Mouse (Mus musculus) layer of hippocampus, adult 9-11 months (tissue): ENCODE data around the gene Ift81.
"Not testable (repeated sequence)": the region's sequence is repeated elsewhere in the genome, so short reads cannot be mapped to it uniquely, and the experiment has no call there.

Experiments
- DNase-seq: peaks from one replicate; pipeline ENCODE4 v3.0.0; 2022

Ift81 gene

GRCm38 (mm10) chr5:122613908-122614732 lies at the start of gene Ift81:
Gene Ift81 (minus strand): TSS chr5:122614518.
- peak; percentile 94 for DNase-seq

- DNase-seq: no peak
Observed at GRCm38 (mm10) chr5:122662501-122662900, 48.2 kb upstream of the Ift81 start.

- DNase-seq: no peak
Observed at GRCm38 (mm10) chr5:122656808-122657207, 42.5 kb upstream of the Ift81 start.

- DNase-seq: no peak
Observed at GRCm38 (mm10) chr5:122654268-122654573, 39.9 kb upstream of the Ift81 start.

- DNase-seq: no peak
Observed at GRCm38 (mm10) chr5:122653446-122654267, 39.3 kb upstream of the Ift81 start.

GRCm38 (mm10) chr5:122653112-122653445 lies 38.8 kb upstream of the Ift81 start:
- no peak for DNase-seq

GRCm38 (mm10) chr5:122652506-122652905 lies 38.2 kb upstream of the Ift81 start:
- DNase-seq: no peak

- no peak for DNase-seq
Observed at GRCm38 (mm10) chr5:122650100-122650499, 35.8 kb upstream of the Ift81 start.

- DNase-seq: peak; percentile 65
Observed at GRCm38 (mm10) chr5:122649264-122649663, 34.9 kb upstream of the Ift81 start.

GRCm38 (mm10) chr5:122647952-122648374 lies 33.6 kb upstream of the Ift81 start:
- not testable (repeated sequence) for DNase-seq

- DNase-seq: no peak
Observed at GRCm38 (mm10) chr5:122647256-122647924, 33.1 kb upstream of the Ift81 start.

- DNase-seq: no peak
Observed at GRCm38 (mm10) chr5:122646050-122646449, 31.7 kb upstream of the Ift81 start.

- DNase-seq: no peak
Observed at GRCm38 (mm10) chr5:122645290-122645689, 31.0 kb upstream of the Ift81 start.

- DNase-seq: peak; percentile 76
Observed at GRCm38 (mm10) chr5:122644111-122644607, 29.8 kb upstream of the Ift81 start.

- DNase-seq: peak; percentile 87
Observed at GRCm38 (mm10) chr5:122643701-122644100, 29.4 kb upstream of the Ift81 start, which contains the start of gene P2rx7. Gene P2rx7 (plus strand): TSS chr5:122643911.

- DNase-seq: no peak
Observed at GRCm38 (mm10) chr5:122639986-122640385, 25.7 kb upstream of the Ift81 start.

- DNase-seq: peak; percentile 43
Observed at GRCm38 (mm10) chr5:122639517-122639916, 25.2 kb upstream of the Ift81 start.

GRCm38 (mm10) chr5:122638296-122638695 lies 24.0 kb upstream of the Ift81 start:
- no peak for DNase-seq

GRCm38 (mm10) chr5:122636958-122637357 lies 22.6 kb upstream of the Ift81 start:
- DNase-seq: no peak

- no peak for DNase-seq
Observed at GRCm38 (mm10) chr5:122636308-122636707, 22.0 kb upstream of the Ift81 start.

- DNase-seq: no peak
Observed at GRCm38 (mm10) chr5:122635228-122635627, 20.9 kb upstream of the Ift81 start.

- DNase-seq: peak; percentile 81
Observed at GRCm38 (mm10) chr5:122627243-122627642, 12.9 kb upstream of the Ift81 start.

- DNase-seq: peak; percentile 36
Observed at GRCm38 (mm10) chr5:122625565-122626252, 11.4 kb upstream of the Ift81 start.
